Comparison of ENCODE assay signal across 20 mouse cellular contexts in genomic region chr7:66330610-66331009, GRCm38 (mm10). TPM values are rescaled to one million over a fixed set of nuclear protein-coding genes. Genes with fewer than 3 reads are reported as not detected.
"Had no signal": no experiment of that assay in that cellular context is flagged by ENCODE, and none has a peak within 500 bp of the region (broad histone marks: within the 10 kb centered on the region; RNA-seq: fewer than 3 reads in every experiment).

No protein-coding gene starts in this region.

- H3K36me3 ChIP-seq: midbrain, embryonic 12.5 days; neural tube, embryonic 13.5 days had no signal

- H3K4me3 ChIP-seq: limb, embryonic 15.5 days; midbrain, embryonic 12.5 days; neural tube, embryonic 13.5 days had no signal

- H3K27ac ChIP-seq: kidney, postnatal 0 days; limb, embryonic 15.5 days; liver, embryonic 14.5 days; midbrain, embryonic 12.5 days had no signal

- H3K27me3 ChIP-seq: limb, embryonic 15.5 days; midbrain, embryonic 12.5 days; neural tube, embryonic 13.5 days had no signal

- DNase-seq: kidney, postnatal 36 days; layer of hippocampus, adult 9-11 months; layer of hippocampus, postnatal 36 days; lung, adult 18-20 months; right cerebral cortex, postnatal 25 days; thymus, adult 18-20 months; thymus, postnatal 14 days had no signal

- H3K9me3 ChIP-seq: limb, embryonic 15.5 days; midbrain, embryonic 12.5 days; neural tube, embryonic 13.5 days had no signal

- H3K4me1 ChIP-seq: midbrain, embryonic 12.5 days; neural tube, embryonic 13.5 days had no signal

RNA-seq across cellular contexts. Expression of gene Gm10974, which starts 35.1 kb away (rescaled TPM):
- total RNA-seq: layer of hippocampus, adult 18-20 months; layer of hippocampus, postnatal 36 days; left cerebral cortex, adult 8-10 months; left cerebral cortex, postnatal 25 days; megakaryocyte-erythroid progenitor cell, adult 5-6 weeks had no signal
- polyA plus RNA-seq: kidney, postnatal 0 days; limb, embryonic 11.5 days; limb, embryonic 15.5 days; liver, embryonic 14.5 days; lung, embryonic 16.5 days; midbrain, embryonic 12.5 days; midbrain, embryonic 16.5 days; neural tube, embryonic 13.5 days; stomach, embryonic 14.5 days had no signal
